Mouse (Mus musculus): Measurements from ENCODE around the gene Ccdc106. TPM values are rescaled to one million over a fixed set of nuclear protein-coding genes. Genes with fewer than 3 reads are reported as not detected.

Gene Ccdc106
- polyA plus RNA-seq, 1 experiment from 2014 or later, result 5.6 TPM

- Histone ChIP-seq H3K4me2 (peak overlapping the region; percentile 87), H3K4me1 (ENCODE audit: insufficient read depth) (no peaks in the 10 kb centered on the region), H3K9me3 (ENCODE audit: low read depth, low read length) (no peaks in the 10 kb centered on the region), H3K9ac (peak overlapping the region; percentile 95), H3K36me3 (ENCODE audit: insufficient read depth) (peaks cover 63% of the 10 kb centered on the region), H3K27me3 (ENCODE audit: insufficient read depth, low read length) (no peaks in the 10 kb centered on the region), H3K4me3 (ENCODE audit: low read depth, low read length) (peak overlapping the region; percentile 98), H3K27ac (ENCODE audit: low read depth) (peak overlapping the region; percentile 95)
- WGBS, result 12% methylated on average over 6 of the region's 6 CpGs
- DNase-seq (no peak), ATAC-seq (ENCODE audit: insufficient read depth) (no peak)
- TF ChIP-seq CTCF (IDR thresholded peaks at IDR 0.05; ENCODE audit: low read depth), result no peak
Observed at GRCm38 (mm10) chr7:5080815-5081214, 60.5 kb downstream of the Ccdc106 start.

GRCm38 (mm10) chr7:5081241-5081640 is 60.9 kb downstream of the Ccdc106 start:
- Histone ChIP-seq H3K4me1 (ENCODE audit: insufficient read depth) (no peaks in the 10 kb centered on the region), H3K4me2 (peak overlapping the region; percentile 87), H3K9ac (peak overlapping the region; percentile 95), H3K4me3 (ENCODE audit: low read depth, low read length) (peak overlapping the region; percentile 98), H3K9me3 (ENCODE audit: low read depth, low read length) (no peaks in the 10 kb centered on the region), H3K27me3 (ENCODE audit: insufficient read depth, low read length) (no peaks in the 10 kb centered on the region), H3K27ac (ENCODE audit: low read depth) (peak overlapping the region; percentile 95; the same call in 1 of the 2 replicates), H3K36me3 (ENCODE audit: insufficient read depth) (peaks cover 64% of the 10 kb centered on the region)
- DNase-seq (no peak), ATAC-seq (ENCODE audit: insufficient read depth) (no peak)
- WGBS, result 62% methylated on average over 6 of the region's 6 CpGs
- TF ChIP-seq CTCF (IDR thresholded peaks at IDR 0.05; ENCODE audit: low read depth), result no peak

- H3K9me3 ChIP-seq (ENCODE audit: low read depth, low read length), result no peaks in the 10 kb centered on the region
- H3K4me2 ChIP-seq, result peak overlapping the region; percentile 87
- ATAC-seq (ENCODE audit: insufficient read depth) (no peak), DNase-seq (no peak)
- H3K4me3 ChIP-seq (ENCODE audit: low read depth, low read length), result peak overlapping the region; percentile 98; the same call in 1 of the 2 replicates
- H3K4me1 ChIP-seq (ENCODE audit: insufficient read depth), result no peaks in the 10 kb centered on the region
- no peak for TF ChIP-seq CTCF (IDR thresholded peaks at IDR 0.05; ENCODE audit: low read depth)
- H3K27ac ChIP-seq (ENCODE audit: low read depth), result no peak overlapping the region
- no peak overlapping the region for H3K9ac ChIP-seq
- H3K36me3 ChIP-seq (ENCODE audit: insufficient read depth), result peaks cover 62% of the 10 kb centered on the region
- no peaks in the 10 kb centered on the region for H3K27me3 ChIP-seq (ENCODE audit: insufficient read depth, low read length)
- WGBS, result 92% methylated on average over 2 of the region's 2 CpGs
Observed at GRCm38 (mm10) chr7:5081939-5082338, 61.6 kb downstream of the Ccdc106 start.

- no peaks in the 10 kb centered on the region for H3K9me3 ChIP-seq (ENCODE audit: low read depth, low read length)
- no peak overlapping the region for H3K4me2 ChIP-seq
- H3K36me3 ChIP-seq (ENCODE audit: insufficient read depth), result peaks cover 63% of the 10 kb centered on the region
- H3K4me3 ChIP-seq (ENCODE audit: low read depth, low read length), result no peak overlapping the region
- ATAC-seq (ENCODE audit: insufficient read depth), result no peak
- H3K9ac ChIP-seq, result no peak overlapping the region
- TF ChIP-seq CTCF (IDR thresholded peaks at IDR 0.05; ENCODE audit: low read depth), result no peak
- DNase-seq, result no peak
- 89% methylated on average over 18 of the region's 18 CpGs for WGBS
- no peaks in the 10 kb centered on the region for H3K4me1 ChIP-seq (ENCODE audit: insufficient read depth)
- no peak overlapping the region for H3K27ac ChIP-seq (ENCODE audit: low read depth)
- H3K27me3 ChIP-seq (ENCODE audit: insufficient read depth, low read length), result no peaks in the 10 kb centered on the region
Observed at GRCm38 (mm10) chr7:5083325-5084105, 63.2 kb downstream of the Ccdc106 start.

GRCm38 (mm10) chr7:5085512-5085911 is 65.2 kb downstream of the Ccdc106 start:
- no peak overlapping the region for H3K27ac ChIP-seq (ENCODE audit: low read depth)
- H3K4me3 ChIP-seq (ENCODE audit: low read depth, low read length), result no peak overlapping the region
- H3K27me3 ChIP-seq (ENCODE audit: insufficient read depth, low read length), result no peaks in the 10 kb centered on the region
- H3K36me3 ChIP-seq (ENCODE audit: insufficient read depth), result peaks cover 72% of the 10 kb centered on the region
- no peaks in the 10 kb centered on the region for H3K4me1 ChIP-seq (ENCODE audit: insufficient read depth)
- WGBS, result 82% methylated on average over 1 of the region's 1 CpGs
- no peaks in the 10 kb centered on the region for H3K9me3 ChIP-seq (ENCODE audit: low read depth, low read length)
- H3K9ac ChIP-seq, result no peak overlapping the region
- no peak overlapping the region for H3K4me2 ChIP-seq
- TF ChIP-seq CTCF (IDR thresholded peaks at IDR 0.05; ENCODE audit: low read depth), result no peak
- no peak for DNase-seq
- no peak for ATAC-seq (ENCODE audit: insufficient read depth)

GRCm38 (mm10) chr7:5086921-5087440 is 66.6 kb downstream of the Ccdc106 start:
- no peak for TF ChIP-seq CTCF (IDR thresholded peaks at IDR 0.05; ENCODE audit: low read depth)
- WGBS, result 77% methylated on average over 5 of the region's 5 CpGs
- Histone ChIP-seq H3K4me3 (ENCODE audit: low read depth, low read length) (no peak overlapping the region), H3K4me1 (ENCODE audit: insufficient read depth) (no peaks in the 10 kb centered on the region), H3K27ac (ENCODE audit: low read depth) (no peak overlapping the region), H3K4me2 (no peak overlapping the region), H3K27me3 (ENCODE audit: insufficient read depth, low read length) (no peaks in the 10 kb centered on the region), H3K9me3 (ENCODE audit: low read depth, low read length) (no peaks in the 10 kb centered on the region), H3K9ac (no peak overlapping the region), H3K36me3 (ENCODE audit: insufficient read depth) (peaks cover 84% of the 10 kb centered on the region)
- no peak for DNase-seq
- ATAC-seq (ENCODE audit: insufficient read depth), result no peak

- TF ChIP-seq CTCF (IDR thresholded peaks at IDR 0.05; ENCODE audit: low read depth), result no peak
- Histone ChIP-seq H3K36me3 (ENCODE audit: insufficient read depth) (peaks cover 89% of the 10 kb centered on the region), H3K9me3 (ENCODE audit: low read depth, low read length) (no peaks in the 10 kb centered on the region), H3K4me1 (ENCODE audit: insufficient read depth) (no peaks in the 10 kb centered on the region), H3K4me2 (no peak overlapping the region), H3K27ac (ENCODE audit: low read depth) (no peak overlapping the region), H3K4me3 (ENCODE audit: low read depth, low read length) (no peak overlapping the region), H3K9ac (no peak overlapping the region), H3K27me3 (ENCODE audit: insufficient read depth, low read length) (no peaks in the 10 kb centered on the region)
- 86% methylated on average over 4 of the region's 4 CpGs for WGBS
- ATAC-seq (ENCODE audit: insufficient read depth) (no peak), DNase-seq (no peak)
Observed at GRCm38 (mm10) chr7:5087886-5088285, 67.5 kb downstream of the Ccdc106 start.
